9 mouse cellular contexts compared by ENCODE assay signal in the genomic region with DNA sequence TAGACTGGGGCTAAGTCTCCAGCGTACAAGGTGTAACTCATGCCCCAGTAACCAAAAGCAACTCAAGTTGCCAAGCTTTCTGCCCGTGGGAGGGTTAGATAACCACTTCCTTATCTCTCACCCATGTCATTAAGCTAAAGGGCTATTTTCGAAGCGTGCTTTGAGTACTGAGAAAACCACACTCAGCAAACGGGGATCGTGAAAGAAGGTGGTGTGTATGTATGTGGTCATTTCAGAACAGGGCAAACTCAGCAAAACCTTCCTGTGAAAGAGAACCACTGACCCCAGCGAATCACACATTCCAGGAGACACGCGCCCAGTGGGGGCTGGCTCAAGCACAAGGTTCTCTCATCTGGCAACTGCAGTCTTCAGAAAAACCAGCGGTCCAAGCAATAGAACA. TPM values are rescaled to one million over a fixed set of nuclear protein-coding genes. Genes with fewer than 3 reads are reported as not detected.
DNase-seq lines count a peak whose midpoint lies in the region; ATAC-seq and TF ChIP-seq lines count a peak whose summit lies in the region.
"Had no signal": no experiment of that assay in that cellular context is flagged by ENCODE, and none has a peak within 500 bp of the region (broad histone marks: within the 10 kb centered on the region; RNA-seq: fewer than 3 reads in every experiment).

No protein-coding gene starts in this region.

- no peaks in the 10 kb centered on the region for H3K9me3 ChIP-seq in stomach, embryonic 15.5 days
- H3K9me3 ChIP-seq: neural tube, embryonic 13.5 days had no signal

- no peak for TF ChIP-seq CTCF in heart, adult 2 months (IDR thresholded peaks at IDR 0.05)

- no peak overlapping the region for H3K4me2 ChIP-seq in stomach, embryonic 15.5 days
- H3K4me2 ChIP-seq: neural tube, embryonic 13.5 days had no signal

- H3K9ac ChIP-seq in heart, adult 2 months (ENCODE audit: low read depth, low read length) = peak overlapping the region; percentile 12
- H3K9ac ChIP-seq in stomach, embryonic 15.5 days = no peak overlapping the region
- H3K9ac ChIP-seq: neural tube, embryonic 13.5 days had no signal

- peak; percentile 65; the same call in 1 of the 2 replicates for ATAC-seq in stomach, embryonic 15.5 days (ENCODE audit: insufficient read depth, low FRiP score, low read depth)

- no peak for TF ChIP-seq EP300 in heart, adult 2 months (IDR thresholded peaks at IDR 0.05; ENCODE audit: insufficient read depth, low read depth, low read length)

- DNase-seq in heart, adult 2 months = peak; percentile 57 to 60
- no peak for DNase-seq in heart, postnatal 14 days
- DNase-seq in heart, adult 8-10 months (ENCODE audit: low spot score) = peak; percentile 48
- peak; percentile 75 for DNase-seq in liver
- no peak for DNase-seq in right cerebral cortex, postnatal 4 days
- DNase-seq in left cerebral cortex, adult 8-10 months (ENCODE audit: low spot score in 2 of 2) = no peak
- no peak for DNase-seq in left cerebral cortex, postnatal 25 days (ENCODE audit: low spot score in 2 of 2)

- H3K27me3 ChIP-seq in heart, adult 2 months (ENCODE audit: control insufficient read depth, insufficient read depth, low read length) = no peaks in the 10 kb centered on the region
- no peaks in the 10 kb centered on the region for H3K27me3 ChIP-seq in stomach, embryonic 15.5 days (replicated peaks)
- H3K27me3 ChIP-seq: neural tube, embryonic 13.5 days had no signal

- WGBS in heart, adult 2 months = 6% methylated on average over 10 of the region's 10 CpGs
- WGBS in stomach, embryonic 15.5 days = 59% methylated on average over 10 of the region's 10 CpGs

- H3K4me1 ChIP-seq in heart, adult 2 months (ENCODE audit: control insufficient read depth, insufficient read depth, low read length) = peaks cover 28% of the 10 kb centered on the region
- 0 out of 2 replicates have a peak, but pooled peaks cover 18% of the 10 kb centered on the region for H3K4me1 ChIP-seq in stomach, embryonic 15.5 days

- H3K27ac ChIP-seq in heart, adult 2 months = peak overlapping the region; percentile 79
- H3K27ac ChIP-seq in stomach, embryonic 15.5 days = no peak overlapping the region
- H3K27ac ChIP-seq: neural tube, embryonic 13.5 days had no signal

- peak overlapping the region; percentile 16; the same call in 1 of the 2 replicates for H3K4me3 ChIP-seq in heart, adult 2 months
- H3K4me3 ChIP-seq in stomach, embryonic 15.5 days (replicated peaks) = no peak overlapping the region
- H3K4me3 ChIP-seq: neural tube, embryonic 13.5 days had no signal

- intact Hi-C loops in heart, adult 2 months (cut with DNase I) = loop anchor here (2.0 kb wide), 1 partner anchor 18 kb away; no protein-coding TSS in a partner anchor
- intact Hi-C loops in heart, postnatal 14 days (cut with DNase I) = loop anchor here (2.0 to 5.0 kb wide), 2 partner anchors 14 to 34 kb away; no protein-coding TSS in a partner anchor
- intact Hi-C loops in left cerebral cortex, postnatal 25 days (cut with DNase I) = no loop called here

- no peaks in the 10 kb centered on the region; the same call in 1 of the 2 replicates for H3K79me2 ChIP-seq in heart, adult 2 months (replicated peaks; ENCODE audit: control insufficient read depth, insufficient read depth, low read length)

- H3K36me3 ChIP-seq in heart, adult 2 months (ENCODE audit: control insufficient read depth, insufficient read depth, low read length) = peaks cover 7% of the 10 kb centered on the region
- H3K36me3 ChIP-seq in stomach, embryonic 15.5 days = no peaks in the 10 kb centered on the region

- no peak for TF ChIP-seq POLR2A in heart, adult 2 months (IDR thresholded peaks at IDR 0.05; ENCODE audit: insufficient read depth, low read depth, low read length)

RNA-seq across cellular contexts. Expression of gene Pitpnc1, which starts 19.4 kb away (rescaled TPM):
- total RNA-seq in heart, adult 2 months (2021) = 10 to 100 TPM; 66.4 to 68.1 TPM
- polyA plus RNA-seq in heart, adult 2 months (2012; rRNA removed) = 22.7 and 39.4 TPM in 2 replicates
- 10 to 100 TPM; 67.9 to 68.4 TPM for total RNA-seq in heart, postnatal 14 days (2021)
- 10 to 100 TPM; 69.0 to 82.6 (median 74.0) TPM for total RNA-seq in heart, adult 8-10 months (2022)
- 14.0 and 15.2 TPM in 2 replicates for polyA plus RNA-seq in stomach, embryonic 15.5 days (2015; fragmentation: Nextera tagmentation; extraction: Ambion mirVana)
- 10 to 100 TPM; 52.3 to 67.4 (median 59.9) TPM for total RNA-seq in left cerebral cortex, adult 8-10 months (2022)
- total RNA-seq in left cerebral cortex, postnatal 25 days (2021) = 10 to 100 TPM; 50.8 to 51.2 TPM

RNA-seq across cellular contexts. Expression of gene Psmd12, which starts 28.2 kb away (rescaled TPM):
- 10 to 100 TPM; 78.3 to 92.2 TPM for total RNA-seq in heart, adult 2 months (2021)
- polyA plus RNA-seq in heart, adult 2 months (2012; rRNA removed) = 22.6 and 42.4 TPM in 2 replicates
- 10 to 100 TPM; 81.7 to 84.0 TPM for total RNA-seq in heart, postnatal 14 days (2021)
- 100 to 1,000 TPM in 1 of 4 experiments, 10 to 100 TPM in 3; 88.4 to 102 (median 91.0) TPM for total RNA-seq in heart, adult 8-10 months (2022)
- polyA plus RNA-seq in stomach, embryonic 15.5 days (2015; fragmentation: Nextera tagmentation; extraction: Ambion mirVana) = 160 and 174 TPM in 2 replicates
- 10 to 100 TPM; 71.0 to 79.5 (median 71.8) TPM for total RNA-seq in left cerebral cortex, adult 8-10 months (2022)
- total RNA-seq in left cerebral cortex, postnatal 25 days (2021) = 10 to 100 TPM; 69.2 to 73.1 TPM

Comparison
In these comparisons a context has a peak if more than half of its experiments do, and no peak if none do; other contexts are left out.
1. DNase-seq: peak in heart, adult 2 months (2 of 2), heart, adult 8-10 months (single experiment) and liver (single experiment); none in heart, postnatal 14 days (0 of 2), right cerebral cortex, postnatal 4 days (single experiment), left cerebral cortex, adult 8-10 months (0 of 2) and left cerebral cortex, postnatal 25 days (0 of 2).